Mouse (Mus musculus): ENCODE data around the gene Vmn1r84. TPM values are rescaled to one million over a fixed set of nuclear protein-coding genes. Genes with fewer than 3 reads are reported as not detected.

The Vmn1r84 gene
- not detected in 2 replicates for polyA plus RNA-seq (2012; rRNA removed)

- H3K4me1 ChIP-seq (ENCODE audit: control insufficient read depth, insufficient read depth, low read length): no peaks in the 10 kb centered on the region
- 50% methylated on average over 1 of the region's 1 CpGs for WGBS
- DNase-seq: no peak
- TF ChIP-seq CTCF (IDR thresholded peaks at IDR 0.05; ENCODE audit: insufficient read depth, low read length) (no peak), POLR2A (IDR thresholded peaks at IDR 0.05; ENCODE audit: borderline replicate concordance, extremely low read depth, low read depth, low read length) (no peak)
- H3K4me3 ChIP-seq (replicated peaks; ENCODE audit: extremely low read depth, low read depth, low read length): no peak within 1 kb of the TSS
These were observed at the start of gene Vmn1r84 for GRCm38 (mm10) chr7:12369173-12369572. Gene Vmn1r84 (minus strand): TSS chr7:12369273.

- TF ChIP-seq POLR2A (IDR thresholded peaks at IDR 0.05; ENCODE audit: borderline replicate concordance, extremely low read depth, low read depth, low read length) (no peak), CTCF (IDR thresholded peaks at IDR 0.05; ENCODE audit: insufficient read depth, low read length) (no peak)
- Histone ChIP-seq H3K4me3 (replicated peaks; ENCODE audit: extremely low read depth, low read depth, low read length) (no peak within 1 kb of the TSS), H3K4me1 (ENCODE audit: control insufficient read depth, insufficient read depth, low read length) (no peaks in the 10 kb centered on the region)
- no peak for DNase-seq
- WGBS: 70% methylated on average over 2 of the region's 2 CpGs
These were observed 39.7 kb downstream of the Vmn1r84 start, which contains the start of gene Vmn1r83 for GRCm38 (mm10) chr7:12329381-12329780. Gene Vmn1r83 (minus strand): TSS chr7:12329481.

Other genes starting within 250 kb of the Vmn1r84 start
- not detected in 2 replicates for gene Vmn1r78, start 219.0 kb downstream of the Vmn1r84 start, polyA plus RNA-seq (2012; rRNA removed)
- not detected in 2 replicates for gene Vmn1r79, start 198.0 kb downstream of the Vmn1r84 start, polyA plus RNA-seq (2012; rRNA removed)
- not detected in 2 replicates for gene Vmn1r80, start 180.0 kb downstream of the Vmn1r84 start, polyA plus RNA-seq (2012; rRNA removed)
- gene Vmn1r81, start 101.0 kb downstream of the Vmn1r84 start, polyA plus RNA-seq (2012; rRNA removed): not detected in 2 replicates
- gene Vmn1r82, start 68.8 kb downstream of the Vmn1r84 start, polyA plus RNA-seq (2012; rRNA removed): not detected in 2 replicates
- not detected in 2 replicates for gene Vmn1r83, start 39.8 kb downstream of the Vmn1r84 start, polyA plus RNA-seq (2012; rRNA removed)
- gene Zfp551, start 53.5 kb upstream of the Vmn1r84 start, polyA plus RNA-seq (2012; rRNA removed): 0.51 and 0.81 TPM in 2 replicates
- gene Zfp606, start 109.0 kb upstream of the Vmn1r84 start, polyA plus RNA-seq (2012; rRNA removed): 2.8 and 3.3 TPM in 2 replicates
- not detected in 2 replicates for gene 2900092C05Rik, start 143.2 kb upstream of the Vmn1r84 start, polyA plus RNA-seq (2012; rRNA removed)
- not detected in 2 replicates for gene Vmn2r53, start 239.5 kb upstream of the Vmn1r84 start, polyA plus RNA-seq (2012; rRNA removed)